Mouse (Mus musculus): Measurements from ENCODE around the gene Dync2h1. TPM values are rescaled to one million over a fixed set of nuclear protein-coding genes. Genes with fewer than 3 reads are reported as not detected.
"Not testable (repeated sequence)": the region's sequence is repeated elsewhere in the genome, so short reads cannot be mapped to it uniquely, and the experiment has no call there.

Gene Dync2h1
- polyA plus RNA-seq, 1 experiment from 2014 or later = 16.2 TPM

GRCm38 (mm10) chr9:6988893-6989685 lies 195.2 kb downstream of the Dync2h1 start:
- Histone ChIP-seq H3K9me3 (ENCODE audit: control insufficient read depth, low read length) (no peaks in the 10 kb centered on the region), H3K4me1 (replicated peaks; ENCODE audit: control insufficient read depth, insufficient read depth, low read length) (no peaks in the 10 kb centered on the region), H3K27ac (ENCODE audit: low read length) (no peak overlapping the region), H3K4me3 (ENCODE audit: low read length) (no peak overlapping the region), H3K36me3 (ENCODE audit: control insufficient read depth, insufficient read depth, low read length) (0 out of 2 replicates have a peak, but pooled peaks cover 3% of the 10 kb centered on the region), H3K4me2 (ENCODE audit: low read depth, low read length) (no peak overlapping the region), H3K27me3 (ENCODE audit: control insufficient read depth, insufficient read depth, low read depth, low read length) (no peaks in the 10 kb centered on the region), H3K9ac (ENCODE audit: low read length) (no peak overlapping the region)
- no peak for ATAC-seq (ENCODE audit: low read depth)
- 91% methylated on average over 3 of the region's 3 CpGs for WGBS

GRCm38 (mm10) chr9:6986161-6986560 lies 198.1 kb downstream of the Dync2h1 start:
- no peak for ATAC-seq (ENCODE audit: low read depth)

DNA sequence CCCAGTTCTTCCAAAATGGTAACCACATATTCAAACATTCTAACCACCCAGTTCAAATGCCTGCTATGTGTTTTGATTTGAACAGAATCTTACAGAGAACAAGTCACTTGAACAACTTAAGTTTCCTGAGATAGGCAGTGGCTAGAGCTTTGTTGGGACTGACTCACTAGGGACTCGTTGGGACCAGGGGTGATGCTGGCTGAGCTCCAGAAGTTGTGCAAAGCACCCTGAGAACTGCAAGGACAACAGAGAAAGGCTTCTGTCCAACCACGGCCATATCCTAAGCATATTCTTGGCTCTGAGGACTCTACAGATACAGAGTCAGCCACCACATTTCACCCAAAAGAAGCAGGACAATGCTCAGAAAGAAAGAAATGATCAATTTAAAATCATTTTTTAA lies 215.1 kb downstream of the Dync2h1 start:
- H3K36me3 ChIP-seq (ENCODE audit: control insufficient read depth, insufficient read depth, low read length) = no peaks in the 10 kb centered on the region
- no peak overlapping the region for H3K27ac ChIP-seq (ENCODE audit: low read length)
- no peak for ATAC-seq (ENCODE audit: low read depth)
- H3K27me3 ChIP-seq (ENCODE audit: control insufficient read depth, insufficient read depth, low read depth, low read length) = no peaks in the 10 kb centered on the region
- H3K9ac ChIP-seq (ENCODE audit: low read length) = no peak overlapping the region
- H3K4me3 ChIP-seq (ENCODE audit: low read length) = no peak overlapping the region
- no peak overlapping the region for H3K4me2 ChIP-seq (ENCODE audit: low read depth, low read length)
- H3K4me1 ChIP-seq (replicated peaks; ENCODE audit: control insufficient read depth, insufficient read depth, low read length) = no peaks in the 10 kb centered on the region
- 61% methylated on average over 2 of the region's 2 CpGs for WGBS
- no peaks in the 10 kb centered on the region for H3K9me3 ChIP-seq (ENCODE audit: control insufficient read depth, low read length)

More at GRCm38 (mm10) chr9:6986161-6986560, 198.1 kb downstream of the Dync2h1 start:
- 93% methylated on average over 3 of the region's 3 CpGs for WGBS
- no peak overlapping the region for H3K4me2 ChIP-seq (ENCODE audit: low read depth, low read length)
- no peaks in the 10 kb centered on the region for H3K9me3 ChIP-seq (ENCODE audit: control insufficient read depth, low read length)
- no peak overlapping the region for H3K27ac ChIP-seq (ENCODE audit: low read length)
- H3K9ac ChIP-seq (ENCODE audit: low read length) = no peak overlapping the region
- no peaks in the 10 kb centered on the region for H3K4me1 ChIP-seq (replicated peaks; ENCODE audit: control insufficient read depth, insufficient read depth, low read length)
- H3K27me3 ChIP-seq (ENCODE audit: control insufficient read depth, insufficient read depth, low read depth, low read length) = no peaks in the 10 kb centered on the region
- H3K36me3 ChIP-seq (ENCODE audit: control insufficient read depth, insufficient read depth, low read length) = no peaks in the 10 kb centered on the region
- no peak overlapping the region for H3K4me3 ChIP-seq (ENCODE audit: low read length)

DNA sequence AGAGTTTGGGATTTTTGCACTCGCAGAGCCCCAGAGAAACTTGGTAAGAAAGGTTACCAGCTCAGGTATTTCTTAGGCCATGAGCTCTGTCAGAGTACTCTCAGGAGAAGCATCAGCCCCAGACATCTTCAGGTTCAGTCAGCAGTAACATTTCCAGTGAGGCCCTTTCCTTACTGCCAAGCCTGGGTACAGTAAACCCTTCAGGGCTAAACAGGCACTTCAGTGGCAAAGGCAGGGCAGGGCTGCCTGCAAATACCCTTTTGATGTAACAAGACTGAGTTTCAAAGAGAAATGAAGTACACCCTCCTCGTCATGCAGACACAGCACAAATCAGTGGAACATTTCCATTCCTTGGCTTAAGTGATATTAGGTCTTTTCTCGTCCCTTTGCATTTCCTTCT lies 219.2 kb downstream of the Dync2h1 start:
- ATAC-seq (ENCODE audit: low read depth) = no peak
- 83% methylated on average over 3 of the region's 3 CpGs for WGBS
- no peaks in the 10 kb centered on the region for H3K36me3 ChIP-seq (ENCODE audit: control insufficient read depth, insufficient read depth, low read length)
- H3K4me1 ChIP-seq (replicated peaks; ENCODE audit: control insufficient read depth, insufficient read depth, low read length) = no peaks in the 10 kb centered on the region
- H3K27me3 ChIP-seq (ENCODE audit: control insufficient read depth, insufficient read depth, low read depth, low read length) = no peaks in the 10 kb centered on the region
- H3K4me3 ChIP-seq (ENCODE audit: low read length) = no peak overlapping the region
- no peak overlapping the region for H3K27ac ChIP-seq (ENCODE audit: low read length)
- no peak overlapping the region for H3K9ac ChIP-seq (ENCODE audit: low read length)
- H3K4me2 ChIP-seq (ENCODE audit: low read depth, low read length) = no peak overlapping the region
- no peaks in the 10 kb centered on the region for H3K9me3 ChIP-seq (ENCODE audit: control insufficient read depth, low read length)

DNA sequence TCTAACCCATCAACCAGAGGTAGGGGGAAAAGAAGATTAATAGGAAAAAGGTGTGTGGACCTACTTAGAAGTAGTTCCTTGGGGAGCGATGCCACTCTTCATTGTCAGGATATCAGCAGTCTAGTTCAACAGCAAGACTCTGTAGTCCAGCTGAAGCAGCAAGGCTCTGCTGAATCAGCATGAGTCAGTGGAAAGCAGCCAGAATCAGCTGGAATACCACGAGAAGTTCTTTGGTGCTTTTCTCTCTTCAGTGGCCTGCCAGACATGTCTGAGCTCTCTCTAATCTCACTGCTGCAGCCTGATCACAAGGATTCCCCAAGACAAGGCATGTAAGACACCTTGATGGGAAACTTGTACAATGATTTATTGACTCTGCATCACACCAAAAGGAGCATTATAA lies 225.9 kb downstream of the Dync2h1 start:
- H3K27ac ChIP-seq (ENCODE audit: low read length) = no peak overlapping the region
- no peaks in the 10 kb centered on the region for H3K4me1 ChIP-seq (replicated peaks; ENCODE audit: control insufficient read depth, insufficient read depth, low read length)
- no peak overlapping the region for H3K4me3 ChIP-seq (ENCODE audit: low read length)
- no peaks in the 10 kb centered on the region for H3K36me3 ChIP-seq (ENCODE audit: control insufficient read depth, insufficient read depth, low read length)
- H3K9ac ChIP-seq (ENCODE audit: low read length) = no peak overlapping the region
- H3K9me3 ChIP-seq (ENCODE audit: control insufficient read depth, low read length) = no peaks in the 10 kb centered on the region
- 70% methylated on average over 2 of the region's 2 CpGs for WGBS
- ATAC-seq (ENCODE audit: low read depth) = no peak
- H3K4me2 ChIP-seq (ENCODE audit: low read depth, low read length) = no peak overlapping the region
- H3K27me3 ChIP-seq (ENCODE audit: control insufficient read depth, insufficient read depth, low read depth, low read length) = no peaks in the 10 kb centered on the region

GRCm38 (mm10) chr9:6927399-6928035 lies 256.7 kb downstream of the Dync2h1 start:
- no peaks in the 10 kb centered on the region for H3K9me3 ChIP-seq (ENCODE audit: control insufficient read depth, low read length)
- ATAC-seq (ENCODE audit: low read depth) = no peak
- H3K4me3 ChIP-seq (ENCODE audit: low read length) = no peak overlapping the region
- no peak overlapping the region for H3K4me2 ChIP-seq (ENCODE audit: low read depth, low read length)
- no peak overlapping the region for H3K9ac ChIP-seq (ENCODE audit: low read length)
- 21% methylated on average over 1 of the region's 1 CpGs for WGBS
- H3K27me3 ChIP-seq (ENCODE audit: control insufficient read depth, insufficient read depth, low read depth, low read length) = no peaks in the 10 kb centered on the region
- no peak overlapping the region for H3K27ac ChIP-seq (ENCODE audit: low read length)
- H3K36me3 ChIP-seq (ENCODE audit: control insufficient read depth, insufficient read depth, low read length) = no peaks in the 10 kb centered on the region
- no peaks in the 10 kb centered on the region for H3K4me1 ChIP-seq (replicated peaks; ENCODE audit: control insufficient read depth, insufficient read depth, low read length)

- no peak for ATAC-seq (ENCODE audit: low read depth)
- no peak overlapping the region for H3K4me2 ChIP-seq (ENCODE audit: low read depth, low read length)
- no peaks in the 10 kb centered on the region for H3K4me1 ChIP-seq (replicated peaks; ENCODE audit: control insufficient read depth, insufficient read depth, low read length)
- no peaks in the 10 kb centered on the region for H3K36me3 ChIP-seq (ENCODE audit: control insufficient read depth, insufficient read depth, low read length)
- H3K9ac ChIP-seq (ENCODE audit: low read length) = no peak overlapping the region
- 85% methylated on average over 1 of the region's 1 CpGs for WGBS
- H3K27ac ChIP-seq (ENCODE audit: low read length) = no peak overlapping the region
- no peak overlapping the region for H3K4me3 ChIP-seq (ENCODE audit: low read length)
- H3K9me3 ChIP-seq (ENCODE audit: control insufficient read depth, low read length) = no peaks in the 10 kb centered on the region
- no peaks in the 10 kb centered on the region for H3K27me3 ChIP-seq (ENCODE audit: control insufficient read depth, insufficient read depth, low read depth, low read length)
These were observed 270.8 kb downstream of the Dync2h1 start for GRCm38 (mm10) chr9:6913471-6913870.

DNA sequence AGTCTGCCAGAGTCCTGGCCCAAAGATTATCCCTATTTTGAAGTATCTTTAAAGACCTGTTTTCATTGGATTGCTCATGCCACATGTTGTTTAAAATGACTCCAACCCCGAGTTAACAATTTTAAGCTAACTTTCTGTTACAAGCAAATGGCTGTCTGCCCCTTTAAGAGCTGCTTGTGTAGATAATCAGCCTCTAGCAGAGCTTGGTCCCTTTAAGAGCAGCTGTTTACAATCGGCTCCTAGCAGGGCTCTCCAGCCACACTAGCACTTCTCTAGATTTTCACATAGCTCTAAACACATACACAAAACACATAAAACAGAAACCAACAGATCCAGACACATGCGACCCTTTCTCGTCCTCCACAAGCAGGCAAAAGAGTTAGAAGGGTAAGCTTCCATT lies 273.7 kb downstream of the Dync2h1 start:
- not testable (repeated sequence) for H3K9me3 ChIP-seq (ENCODE audit: control insufficient read depth, low read length); ATAC-seq (ENCODE audit: low read depth); H3K27ac ChIP-seq (ENCODE audit: low read length); H3K4me3 ChIP-seq (ENCODE audit: low read length); H3K4me2 ChIP-seq (ENCODE audit: low read depth, low read length); H3K27me3 ChIP-seq (ENCODE audit: control insufficient read depth, insufficient read depth, low read depth, low read length); H3K9ac ChIP-seq (ENCODE audit: low read length); H3K36me3 ChIP-seq (ENCODE audit: control insufficient read depth, insufficient read depth, low read length); H3K4me1 ChIP-seq (replicated peaks; ENCODE audit: control insufficient read depth, insufficient read depth, low read length)
- WGBS = 29% methylated on average over 4 of the region's 4 CpGs

DNA sequence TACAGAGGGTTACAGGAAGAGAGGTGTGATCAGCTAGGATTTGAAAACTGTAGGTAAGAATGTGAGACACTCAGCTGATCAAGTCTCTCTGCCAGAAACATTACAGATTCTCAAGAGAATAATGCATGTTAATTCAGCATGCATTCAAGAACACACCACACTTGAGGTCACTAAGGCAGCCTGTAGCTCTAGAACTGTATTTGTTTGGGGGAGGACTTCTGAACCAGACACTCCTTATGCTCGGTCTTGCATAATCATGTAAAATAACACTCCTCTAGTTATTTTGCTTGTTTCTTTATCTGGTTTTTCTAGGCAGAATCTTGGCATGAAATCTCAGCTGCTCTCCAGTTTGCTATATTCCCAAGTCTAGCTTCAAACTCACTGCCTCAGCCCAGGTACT lies 282.6 kb downstream of the Dync2h1 start:
- no peak overlapping the region for H3K4me3 ChIP-seq (ENCODE audit: low read length)
- no peaks in the 10 kb centered on the region for H3K27me3 ChIP-seq (ENCODE audit: control insufficient read depth, insufficient read depth, low read depth, low read length)
- H3K9ac ChIP-seq (ENCODE audit: low read length) = no peak overlapping the region
- H3K4me2 ChIP-seq (ENCODE audit: low read depth, low read length) = no peak overlapping the region
- H3K36me3 ChIP-seq (ENCODE audit: control insufficient read depth, insufficient read depth, low read length) = no peaks in the 10 kb centered on the region
- no peak overlapping the region for H3K27ac ChIP-seq (ENCODE audit: low read length)
- no peaks in the 10 kb centered on the region for H3K9me3 ChIP-seq (ENCODE audit: control insufficient read depth, low read length)
- WGBS = 73% methylated on average over 1 of the region's 1 CpGs
- H3K4me1 ChIP-seq (replicated peaks; ENCODE audit: control insufficient read depth, insufficient read depth, low read length) = no peaks in the 10 kb centered on the region
- ATAC-seq (ENCODE audit: low read depth) = no peak

All from lung, embryonic 16.5 days (tissue).